Mouse (Mus musculus): ENCODE measurements at regions not wholly inside any gene's neighbourhood (a gene's known extent, or its start where the extent isn't known, plus 50 kb on each side); places are given as distances from the start of the nearest gene placed in this dataset.

DNA sequence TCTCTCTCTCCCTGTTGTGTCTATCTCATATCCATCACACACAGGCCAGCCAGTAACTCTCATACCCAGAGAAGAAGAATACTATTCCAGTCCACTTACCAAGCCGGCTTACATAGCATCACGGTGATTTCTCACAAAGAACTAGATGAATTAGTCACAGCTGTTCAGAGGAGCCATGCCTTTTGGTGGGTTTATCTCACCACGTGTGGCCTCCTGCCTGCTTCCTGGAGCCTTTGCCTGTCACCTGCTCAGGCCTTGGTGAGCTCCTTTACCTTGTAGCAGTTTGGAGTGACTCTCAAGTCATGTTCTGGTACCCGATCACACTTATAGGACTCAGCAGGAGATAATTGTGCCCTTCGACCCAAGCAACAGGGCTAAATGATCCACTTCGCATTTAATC lies 331.2 kb upstream of the Prickle1 start:
- no peak for TF ChIP-seq USF1 (IDR thresholded peaks at IDR 0.05; ENCODE audit: low read depth, low read length)
- no peak for TF ChIP-seq ETS1 (IDR thresholded peaks at IDR 0.05; ENCODE audit: low read depth, low read length)
- TF ChIP-seq CTCF (IDR thresholded peaks at IDR 0.05 in 2 of 3, conservative IDR thresholded peaks at IDR 0.05 in 1 of 3; ENCODE audit: control insufficient read depth in 1 of 3, insufficient read depth in 1 of 3, low read depth in 2 of 3, low read length in 3 of 3, poor library complexity in 1 of 3, severe bottlenecking in 1 of 3) = no peak
- no peak for TF ChIP-seq ZNF384 (IDR thresholded peaks at IDR 0.05; ENCODE audit: low read depth, low read length)
